ENCODE assay signal across 10 mouse cellular contexts in the genomic region with DNA sequence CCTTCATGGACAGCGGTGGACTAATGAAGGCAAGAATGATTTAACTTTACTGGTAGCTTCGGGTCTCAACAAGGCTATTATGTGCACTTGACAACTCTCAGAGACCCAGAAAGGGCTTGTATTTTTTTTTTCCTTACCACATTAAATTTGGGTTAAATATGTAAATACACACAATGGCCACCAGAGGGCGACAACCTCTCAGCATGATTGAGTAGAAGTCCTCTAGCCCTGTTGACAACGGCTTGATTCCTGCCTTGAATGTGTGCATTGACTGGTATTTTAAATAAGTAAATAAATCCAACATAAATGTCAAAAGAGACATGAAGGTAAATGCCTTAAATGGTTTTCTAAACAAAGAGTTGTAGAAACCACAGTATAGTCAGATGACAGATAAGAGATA. TPM values are rescaled to one million over a fixed set of nuclear protein-coding genes. Genes with fewer than 3 reads are reported as not detected.
DNase-seq lines count a peak whose midpoint lies in the region; ATAC-seq lines count a peak whose summit lies in the region.
"Had no signal": no experiment of that assay in that cellular context is flagged by ENCODE, and none has a peak within 500 bp of the region (broad histone marks: within the 10 kb centered on the region; RNA-seq: fewer than 3 reads in every experiment).

No protein-coding gene starts in this region.

- no peak overlapping the region for H3K4me2 ChIP-seq in midbrain, embryonic 14.5 days (ENCODE audit: low read length)
- H3K4me2 ChIP-seq: lung, embryonic 15.5 days; stomach, embryonic 15.5 days had no signal

- no peak overlapping the region for H3K9ac ChIP-seq in midbrain, embryonic 14.5 days (replicated peaks; ENCODE audit: low read length)
- H3K9ac ChIP-seq: lung, embryonic 15.5 days; stomach, embryonic 15.5 days had no signal

- no peak for ATAC-seq in midbrain, embryonic 14.5 days (ENCODE audit: low FRiP score, low TSS enrichment)

- WGBS in midbrain, embryonic 14.5 days: 4% methylated on average over 4 of the region's 4 CpGs

- no peak overlapping the region for H3K27ac ChIP-seq in midbrain, embryonic 14.5 days (replicated peaks; ENCODE audit: low read depth, low read length)
- H3K27ac ChIP-seq: lung, embryonic 15.5 days had no signal

- no peaks in the 10 kb centered on the region for H3K27me3 ChIP-seq in midbrain, embryonic 14.5 days (ENCODE audit: control insufficient read depth, insufficient read depth, low read length)
- H3K27me3 ChIP-seq: lung, embryonic 15.5 days; stomach, embryonic 15.5 days had no signal

- H3K9me3 ChIP-seq in midbrain, embryonic 14.5 days (ENCODE audit: control insufficient read depth, low read length): no peaks in the 10 kb centered on the region
- H3K9me3 ChIP-seq: lung, embryonic 15.5 days; stomach, embryonic 15.5 days had no signal

- DNase-seq in kidney, adult 18-20 months: peak; percentile 24
- no peak for DNase-seq in kidney, adult 11 months
- peak; percentile 55 for DNase-seq in CD4-positive helper T cell, adult 2 months (ENCODE audit: low read depth, low spot score)
- DNase-seq in MEL-GATA-1-ER (ENCODE audit: extremely low read depth, low read depth): peak; percentile 2
- peak; percentile 39 to 51 for DNase-seq in cerebellum, postnatal 4 days (ENCODE audit: low spot score in 2 of 2)
- DNase-seq in layer of hippocampus, adult 9-10 months (ENCODE audit: low spot score): peak; percentile 32
- DNase-seq in midbrain, embryonic 14.5 days: peak; percentile 91
- DNase-seq in frontal cortex, postnatal 14 days (ENCODE audit: low spot score in 2 of 2): no peak

- no peaks in the 10 kb centered on the region for H3K36me3 ChIP-seq in midbrain, embryonic 14.5 days (ENCODE audit: control insufficient read depth, insufficient read depth, low read length)
- H3K36me3 ChIP-seq: lung, embryonic 15.5 days; stomach, embryonic 15.5 days had no signal

- 0 out of 2 replicates have a peak, but pooled peaks cover 4% of the 10 kb centered on the region for H3K4me1 ChIP-seq in midbrain, embryonic 14.5 days (ENCODE audit: control insufficient read depth, insufficient read depth, low read length)
- H3K4me1 ChIP-seq: lung, embryonic 15.5 days; stomach, embryonic 15.5 days had no signal

- no peak overlapping the region for H3K4me3 ChIP-seq in midbrain, embryonic 14.5 days (replicated peaks; ENCODE audit: low read depth, low read length)
- H3K4me3 ChIP-seq: lung, embryonic 15.5 days; stomach, embryonic 15.5 days had no signal

RNA-seq across cellular contexts. Expression of a gene that starts 39.5 kb away (rescaled TPM):
- 8.4 and 12.8 TPM in 2 replicates for polyA plus RNA-seq in midbrain, embryonic 14.5 days (2014; fragmentation: Nextera tagmentation; extraction: Ambion mirVana)

Comparison
In these comparisons a context has a peak if more than half of its experiments do, and no peak if none do; other contexts are left out.
1. DNase-seq: peak in kidney, adult 18-20 months (single experiment), CD4-positive helper T cell, adult 2 months (single experiment), MEL-GATA-1-ER (single experiment), cerebellum, postnatal 4 days (2 of 2), layer of hippocampus, adult 9-10 months (single experiment) and midbrain, embryonic 14.5 days (single experiment); none in kidney, adult 11 months (single experiment) and frontal cortex, postnatal 14 days (0 of 2).